Mouse (Mus musculus): ENCODE measurements around the gene Il6st. TPM values are rescaled to one million over a fixed set of nuclear protein-coding genes. Genes with fewer than 3 reads are reported as not detected.
"Not testable (repeated sequence)": the region's sequence is repeated elsewhere in the genome, so short reads cannot be mapped to it uniquely, and the experiment has no call there.

The Il6st gene
- polyA plus RNA-seq, 1 experiment from 2014 or later: 21.5 TPM

DNA sequence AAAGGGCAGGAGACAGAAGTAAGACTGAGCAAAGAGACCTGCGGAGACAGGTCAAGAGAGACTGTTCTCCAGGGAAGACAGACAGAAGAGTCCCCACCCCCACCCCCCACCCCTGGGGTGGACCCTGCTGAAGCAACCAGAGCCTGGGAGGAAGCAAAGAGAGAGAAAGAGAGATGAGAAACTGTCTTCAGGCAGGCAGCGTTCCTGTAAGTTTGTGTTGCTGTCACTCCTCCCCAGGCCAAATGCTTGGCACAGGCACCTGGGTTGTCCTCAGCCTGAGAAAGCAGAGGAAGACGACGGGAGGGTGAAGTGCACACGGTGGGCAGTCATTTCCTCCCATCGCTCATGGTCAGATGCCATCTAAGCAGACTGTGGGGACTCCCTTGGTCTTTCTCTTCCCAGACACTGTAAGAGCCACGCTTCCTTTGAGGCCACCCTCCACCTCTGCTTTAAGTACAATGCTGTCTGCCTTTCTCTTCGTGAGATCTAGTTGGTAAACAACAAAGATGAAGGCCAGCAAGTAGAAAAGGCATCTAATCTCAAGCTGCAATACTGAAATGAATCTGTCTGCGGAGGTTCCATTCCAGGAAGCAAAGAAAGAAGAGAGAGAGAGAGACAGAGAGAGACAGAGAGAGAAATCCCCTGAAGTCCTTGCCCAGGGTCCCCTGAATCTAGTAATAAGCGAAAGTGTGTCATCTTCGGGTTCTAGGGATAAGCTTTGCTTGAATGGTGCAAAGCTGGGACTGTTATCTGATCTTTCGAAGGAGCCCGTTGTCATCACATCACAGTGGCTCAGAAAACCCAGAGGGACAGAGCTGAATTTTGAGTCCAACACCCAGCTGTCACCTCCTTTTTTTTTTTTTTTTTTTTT lies 37.4 kb upstream of the Il6st start:
- ATAC-seq: no peak
- no peaks in the 10 kb centered on the region for H3K4me1 ChIP-seq (ENCODE audit: control insufficient read depth, insufficient read depth, low read depth, low read length)
- WGBS: 75% methylated on average over 13 of the region's 13 CpGs
- no peak overlapping the region for H3K27ac ChIP-seq (ENCODE audit: low read depth, low read length)
- no peak overlapping the region for H3K4me3 ChIP-seq (ENCODE audit: low read length)
- H3K27me3 ChIP-seq (replicated peaks; ENCODE audit: control insufficient read depth, insufficient read depth, low read length): no peaks in the 10 kb centered on the region
- H3K9ac ChIP-seq (ENCODE audit: low read depth, low read length): no peak overlapping the region
- H3K4me2 ChIP-seq (ENCODE audit: low read length): no peak overlapping the region
- no peaks in the 10 kb centered on the region for H3K9me3 ChIP-seq (ENCODE audit: control insufficient read depth, low read length)
- H3K36me3 ChIP-seq (ENCODE audit: control insufficient read depth, insufficient read depth, low read length): no peaks in the 10 kb centered on the region

DNA sequence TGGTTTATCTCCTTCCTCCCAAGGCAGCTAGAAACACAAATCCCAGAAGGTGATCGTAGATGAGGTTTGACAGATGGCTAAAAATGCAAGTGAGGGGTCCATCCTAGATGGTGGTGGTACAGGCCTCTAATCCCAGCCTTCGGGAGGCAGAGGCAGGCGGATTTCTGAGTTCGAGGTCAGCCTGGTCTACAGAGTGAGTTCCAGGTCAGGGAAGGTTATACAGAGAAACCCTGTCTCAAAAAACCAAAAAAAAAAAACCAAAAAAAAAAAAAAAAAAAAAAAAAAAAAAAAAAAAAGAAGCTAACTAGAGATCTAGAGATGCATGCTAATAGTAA lies 36.8 kb upstream of the Il6st start:
- not testable (repeated sequence) for H3K36me3 ChIP-seq (ENCODE audit: control insufficient read depth, insufficient read depth, low read length); H3K4me1 ChIP-seq (ENCODE audit: control insufficient read depth, insufficient read depth, low read depth, low read length); H3K4me2 ChIP-seq (ENCODE audit: low read length); H3K4me3 ChIP-seq (ENCODE audit: low read length); H3K9ac ChIP-seq (ENCODE audit: low read depth, low read length); H3K9me3 ChIP-seq (ENCODE audit: control insufficient read depth, low read length); ATAC-seq; H3K27ac ChIP-seq (ENCODE audit: low read depth, low read length); H3K27me3 ChIP-seq (replicated peaks; ENCODE audit: control insufficient read depth, insufficient read depth, low read length)
- 91% methylated on average over 4 of the region's 4 CpGs for WGBS

DNA sequence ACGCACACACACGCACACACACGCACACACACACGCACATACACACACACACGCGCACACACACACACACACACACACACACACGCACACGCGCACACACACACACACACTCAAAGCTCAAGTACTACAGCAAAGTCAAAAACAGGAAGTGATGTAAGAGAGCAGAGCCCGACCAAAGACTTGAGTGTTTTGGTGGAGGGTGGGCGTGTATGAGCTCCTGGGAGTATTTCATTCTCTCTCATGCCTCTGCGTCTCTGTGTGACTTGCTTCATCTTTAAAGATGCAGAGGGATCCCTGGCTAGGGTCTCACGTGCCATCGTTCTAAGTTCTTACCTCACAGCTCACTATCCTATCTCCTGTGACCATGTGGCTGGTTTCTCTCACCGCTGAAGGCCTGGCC lies 36.3 kb upstream of the Il6st start:
- H3K27me3 ChIP-seq (replicated peaks; ENCODE audit: control insufficient read depth, insufficient read depth, low read length): no peaks in the 10 kb centered on the region
- no peak overlapping the region for H3K27ac ChIP-seq (ENCODE audit: low read depth, low read length)
- no peak overlapping the region for H3K4me2 ChIP-seq (ENCODE audit: low read length)
- no peaks in the 10 kb centered on the region for H3K4me1 ChIP-seq (ENCODE audit: control insufficient read depth, insufficient read depth, low read depth, low read length)
- no peak overlapping the region for H3K4me3 ChIP-seq (ENCODE audit: low read length)
- no peak overlapping the region for H3K9ac ChIP-seq (ENCODE audit: low read depth, low read length)
- no peaks in the 10 kb centered on the region for H3K36me3 ChIP-seq (ENCODE audit: control insufficient read depth, insufficient read depth, low read length)
- WGBS: 93% methylated on average over 15 of the region's 15 CpGs
- ATAC-seq: no peak
- H3K9me3 ChIP-seq (ENCODE audit: control insufficient read depth, low read length): no peaks in the 10 kb centered on the region

DNA sequence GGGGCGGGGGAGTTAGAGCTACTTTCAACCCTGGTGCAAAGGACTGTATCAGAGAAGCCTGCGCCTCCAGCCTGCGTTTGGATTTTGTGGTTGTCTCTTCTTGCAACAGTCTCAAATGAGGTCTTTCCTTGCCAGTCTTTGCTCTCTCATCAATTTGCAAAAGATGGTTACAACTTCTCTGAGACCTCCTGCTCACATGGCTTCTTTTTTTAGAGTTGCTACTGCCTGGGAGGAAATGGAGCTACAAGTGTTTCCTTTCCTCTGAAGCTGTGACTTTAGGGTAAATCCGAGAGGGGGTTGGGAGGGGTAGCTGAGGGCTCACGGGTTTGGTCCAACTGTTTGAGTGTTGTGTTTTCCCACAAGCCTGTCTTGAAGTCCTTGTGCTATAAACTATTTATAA lies 30.6 kb upstream of the Il6st start:
- Histone ChIP-seq H3K27me3 (replicated peaks; ENCODE audit: control insufficient read depth, insufficient read depth, low read length) (no peaks in the 10 kb centered on the region), H3K4me2 (ENCODE audit: low read length) (no peak overlapping the region), H3K4me3 (ENCODE audit: low read length) (no peak overlapping the region), H3K36me3 (ENCODE audit: control insufficient read depth, insufficient read depth, low read length) (no peaks in the 10 kb centered on the region), H3K27ac (ENCODE audit: low read depth, low read length) (no peak overlapping the region), H3K4me1 (ENCODE audit: control insufficient read depth, insufficient read depth, low read depth, low read length) (no peaks in the 10 kb centered on the region), H3K9me3 (ENCODE audit: control insufficient read depth, low read length) (no peaks in the 10 kb centered on the region), H3K9ac (ENCODE audit: low read depth, low read length) (no peak overlapping the region)
- no peak for ATAC-seq
- WGBS: 76% methylated on average over 5 of the region's 5 CpGs

DNA sequence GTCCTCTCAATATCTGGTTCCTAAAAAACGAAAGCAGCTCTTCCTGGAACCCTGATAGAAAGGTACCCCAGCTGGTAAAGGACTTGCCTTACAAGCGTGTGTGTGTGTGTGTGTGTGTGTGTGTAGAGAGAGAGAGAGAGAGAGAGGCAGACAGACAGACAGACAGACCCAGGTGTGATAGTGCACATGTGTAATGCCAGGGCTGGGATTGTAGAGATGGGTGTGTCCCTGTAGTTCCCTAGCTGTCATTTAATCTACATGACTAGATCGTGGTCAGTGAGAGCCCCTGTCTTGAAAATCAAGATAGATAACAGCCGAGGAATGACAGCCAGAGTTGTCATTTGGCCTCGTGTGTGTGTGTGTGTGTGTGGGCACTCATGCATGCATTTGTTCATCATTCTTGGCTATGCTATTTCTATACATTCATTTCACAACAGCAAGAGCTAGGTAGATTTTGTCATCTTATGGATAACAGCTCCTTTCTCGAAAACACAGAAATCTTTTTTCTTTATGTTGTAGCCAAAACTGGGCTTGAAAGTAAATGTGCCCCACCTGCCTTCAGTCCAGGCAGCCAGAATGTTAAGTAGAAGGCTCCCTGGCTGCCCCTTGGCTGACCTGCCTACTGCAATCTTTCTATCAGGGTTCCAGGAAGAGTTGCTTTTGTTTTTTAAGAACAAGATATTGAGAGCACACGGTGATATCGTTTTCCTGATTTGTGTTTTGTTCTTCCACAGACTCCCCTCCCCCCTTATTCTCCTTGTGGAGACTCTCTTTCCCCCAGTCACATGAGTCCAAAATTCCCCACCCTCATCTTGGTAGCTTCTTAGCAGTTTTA lies 28.4 kb upstream of the Il6st start:
- H3K36me3 ChIP-seq (ENCODE audit: control insufficient read depth, insufficient read depth, low read length): no peaks in the 10 kb centered on the region
- H3K9me3 ChIP-seq (ENCODE audit: control insufficient read depth, low read length): no peaks in the 10 kb centered on the region
- no peak overlapping the region for H3K4me3 ChIP-seq (ENCODE audit: low read length)
- H3K4me1 ChIP-seq (ENCODE audit: control insufficient read depth, insufficient read depth, low read depth, low read length): peaks cover 13% of the 10 kb centered on the region
- no peak overlapping the region for H3K9ac ChIP-seq (ENCODE audit: low read depth, low read length)
- ATAC-seq: no peak
- no peaks in the 10 kb centered on the region for H3K27me3 ChIP-seq (replicated peaks; ENCODE audit: control insufficient read depth, insufficient read depth, low read length)
- no peak overlapping the region for H3K4me2 ChIP-seq (ENCODE audit: low read length)
- no peak overlapping the region for H3K27ac ChIP-seq (ENCODE audit: low read depth, low read length)
- 68% methylated on average over 8 of the region's 8 CpGs for WGBS

DNA sequence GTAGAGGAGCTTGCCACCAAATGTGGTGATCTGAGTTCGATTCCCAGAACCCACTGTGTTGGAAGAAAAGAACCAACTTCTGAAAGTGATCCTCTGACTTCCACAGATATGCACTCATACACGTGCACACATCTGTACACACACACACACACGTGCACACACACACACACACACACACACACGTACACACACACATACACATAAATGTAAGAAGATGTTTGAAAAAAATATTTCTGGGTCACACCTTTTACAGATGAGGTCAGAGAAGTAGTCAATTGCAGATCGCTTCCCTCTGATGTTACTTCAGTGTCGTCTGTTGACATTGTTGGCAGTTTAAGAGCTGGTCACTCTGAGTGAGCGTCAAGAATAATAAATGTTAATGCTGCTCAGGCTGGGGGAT lies 27.6 kb upstream of the Il6st start:
- 88% methylated on average over 7 of the region's 7 CpGs for WGBS
- Histone ChIP-seq H3K27ac (ENCODE audit: low read depth, low read length) (no peak overlapping the region), H3K36me3 (ENCODE audit: control insufficient read depth, insufficient read depth, low read length) (no peaks in the 10 kb centered on the region), H3K4me1 (ENCODE audit: control insufficient read depth, insufficient read depth, low read depth, low read length) (peaks cover 13% of the 10 kb centered on the region), H3K4me2 (ENCODE audit: low read length) (no peak overlapping the region), H3K4me3 (ENCODE audit: low read length) (no peak overlapping the region), H3K9ac (ENCODE audit: low read depth, low read length) (no peak overlapping the region), H3K9me3 (ENCODE audit: control insufficient read depth, low read length) (no peaks in the 10 kb centered on the region), H3K27me3 (replicated peaks; ENCODE audit: control insufficient read depth, insufficient read depth, low read length) (no peaks in the 10 kb centered on the region)
- no peak for ATAC-seq

DNA sequence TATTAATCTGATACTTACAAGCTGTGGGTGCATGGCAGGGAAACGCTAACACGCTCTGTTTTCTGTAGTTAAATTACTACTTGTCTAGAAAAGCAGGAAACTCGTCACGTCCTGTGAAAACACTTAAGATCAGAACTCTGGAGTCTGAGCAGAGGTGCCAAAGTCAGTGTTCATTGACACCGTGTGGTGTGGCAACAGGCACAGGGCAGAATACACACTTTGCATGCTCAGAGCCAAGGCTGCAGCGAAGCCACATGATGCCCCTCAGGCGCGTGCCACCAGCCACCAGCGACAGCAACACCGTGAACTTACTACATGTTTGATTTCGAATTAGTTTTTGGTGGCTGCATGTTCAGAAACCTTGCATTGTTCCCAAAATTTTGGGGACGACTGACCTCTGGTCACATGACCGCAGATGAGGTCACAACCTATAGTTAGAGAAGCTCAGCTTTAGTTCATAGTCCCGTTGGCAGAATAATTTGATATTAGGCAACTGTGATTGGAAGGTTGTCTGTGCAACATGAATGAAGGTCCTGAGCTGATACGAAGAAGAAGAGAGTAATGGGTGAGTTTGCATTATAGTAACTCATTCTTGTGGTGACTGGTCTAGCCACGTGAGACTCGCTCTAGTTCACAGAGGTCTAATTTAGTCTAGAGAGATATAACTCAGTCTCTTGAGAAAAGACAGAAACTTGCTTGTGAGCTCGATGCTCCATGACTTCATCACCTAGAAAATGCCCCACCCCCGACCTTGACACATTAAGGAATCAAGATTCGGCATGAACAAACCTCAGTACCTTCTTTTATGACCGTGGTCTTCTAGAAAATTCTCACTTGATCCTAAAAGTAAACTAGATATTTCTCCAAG lies 25.6 kb upstream of the Il6st start:
- Histone ChIP-seq H3K9ac (ENCODE audit: low read depth, low read length) (no peak overlapping the region), H3K4me3 (ENCODE audit: low read length) (no peak overlapping the region), H3K36me3 (ENCODE audit: control insufficient read depth, insufficient read depth, low read length) (no peaks in the 10 kb centered on the region), H3K27me3 (replicated peaks; ENCODE audit: control insufficient read depth, insufficient read depth, low read length) (no peaks in the 10 kb centered on the region), H3K4me1 (ENCODE audit: control insufficient read depth, insufficient read depth, low read depth, low read length) (peaks cover 13% of the 10 kb centered on the region), H3K9me3 (ENCODE audit: control insufficient read depth, low read length) (no peaks in the 10 kb centered on the region), H3K4me2 (ENCODE audit: low read length) (no peak overlapping the region), H3K27ac (ENCODE audit: low read depth, low read length) (no peak overlapping the region)
- WGBS: 93% methylated on average over 21 of the region's 21 CpGs
- ATAC-seq: no peak

DNA sequence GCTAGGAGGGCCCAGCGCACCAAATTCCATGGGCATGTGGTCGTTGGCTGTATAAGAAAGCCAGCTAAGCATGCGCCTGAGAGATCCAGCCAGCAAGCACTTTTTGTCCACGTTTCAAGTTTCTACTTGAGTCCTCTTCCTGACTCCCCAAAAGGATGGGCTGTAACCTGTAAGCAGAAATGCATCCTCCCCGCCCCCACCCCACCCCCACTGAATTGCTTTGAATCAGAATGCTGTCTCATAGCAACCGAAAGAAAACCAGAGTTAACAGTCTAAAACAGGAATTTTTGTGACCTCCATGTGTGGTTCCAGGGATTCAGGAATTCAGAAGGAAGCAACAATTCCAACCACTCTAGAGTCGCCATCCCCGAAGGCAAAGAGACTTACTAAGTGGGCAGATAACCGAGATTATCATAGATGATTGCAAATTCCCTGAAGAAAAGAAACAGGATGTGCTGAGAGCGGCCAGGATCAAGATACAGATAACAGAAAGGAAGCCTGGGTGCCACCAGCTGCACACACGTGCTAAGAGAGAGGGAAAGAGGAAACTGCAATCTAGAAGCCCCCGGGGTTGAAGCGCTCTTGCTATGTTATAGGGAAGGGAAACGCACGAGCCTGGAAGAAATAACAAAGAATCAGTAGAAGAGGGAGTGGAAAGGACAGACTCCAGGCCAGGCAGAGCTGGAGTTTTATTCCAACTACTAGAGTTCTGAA lies 24.6 kb upstream of the Il6st start:
- Histone ChIP-seq H3K36me3 (ENCODE audit: control insufficient read depth, insufficient read depth, low read length) (no peaks in the 10 kb centered on the region), H3K4me3 (ENCODE audit: low read length) (peak overlapping the region; percentile 7; the same call in 1 of the 2 replicates), H3K27ac (ENCODE audit: low read depth, low read length) (no peak overlapping the region), H3K9ac (ENCODE audit: low read depth, low read length) (peak overlapping the region; percentile 14; the same call in 1 of the 2 replicates), H3K4me1 (ENCODE audit: control insufficient read depth, insufficient read depth, low read depth, low read length) (peaks cover 13% of the 10 kb centered on the region), H3K4me2 (ENCODE audit: low read length) (peak overlapping the region; percentile 53), H3K9me3 (ENCODE audit: control insufficient read depth, low read length) (no peaks in the 10 kb centered on the region), H3K27me3 (replicated peaks; ENCODE audit: control insufficient read depth, insufficient read depth, low read length) (no peaks in the 10 kb centered on the region)
- WGBS: 30% methylated on average over 15 of the region's 15 CpGs
- ATAC-seq: no peak

Data from hindbrain, embryonic 16.5 days (tissue).